Mouse (Mus musculus): ENCODE results near the gene Klrb1c.
"Not testable (repeated sequence)": the region's sequence is repeated elsewhere in the genome, so short reads cannot be mapped to it uniquely, and the experiment has no call there.

Klrb1c gene

GRCm38 (mm10) chr6:128754265-128754664 lies 34.8 kb downstream of the Klrb1c start:
- not testable (repeated sequence) for DNase-seq

GRCm38 (mm10) chr6:128753610-128754224 lies 35.3 kb downstream of the Klrb1c start:
- DNase-seq: peak; percentile 87

- DNase-seq: not testable (repeated sequence)
These were observed 42.0 kb downstream of the Klrb1c start for GRCm38 (mm10) chr6:128747006-128747405.

GRCm38 (mm10) chr6:128737445-128737844 lies 51.6 kb downstream of the Klrb1c start:
- DNase-seq: no peak

GRCm38 (mm10) chr6:128736100-128736499 lies 52.9 kb downstream of the Klrb1c start:
- no peak for DNase-seq

- DNase-seq: no peak
These were observed 54.1 kb downstream of the Klrb1c start for GRCm38 (mm10) chr6:128734896-128735295.

- no peak for DNase-seq
These were observed 54.9 kb downstream of the Klrb1c start for GRCm38 (mm10) chr6:128733908-128734679.

- no peak for DNase-seq
These were observed 57.0 kb downstream of the Klrb1c start for GRCm38 (mm10) chr6:128732032-128732431.
